Mouse (Mus musculus) kidney, adult 2 months (tissue): ENCODE measurements around the gene Hexim2.

Source experiments
- CTCF ChIP-seq: fragments of 200-500 bp; conservative IDR thresholded peaks from 2 replicates; pipeline ENCODE4 v1.5.1; 2011; ENCODE audit warnings: low read depth, mild to moderate bottlenecking, control low read depth, low read length, moderate library complexity, mixed read lengths; ENCODE audit not compliant: insufficient read depth, insufficient read length
- POLR2A ChIP-seq: fragments of 200-500 bp; IDR thresholded peaks from one replicate; pipeline ENCODE4 v1.6.1; 2011; ENCODE audit warnings: low read depth, low read length, control low read depth

DNA sequence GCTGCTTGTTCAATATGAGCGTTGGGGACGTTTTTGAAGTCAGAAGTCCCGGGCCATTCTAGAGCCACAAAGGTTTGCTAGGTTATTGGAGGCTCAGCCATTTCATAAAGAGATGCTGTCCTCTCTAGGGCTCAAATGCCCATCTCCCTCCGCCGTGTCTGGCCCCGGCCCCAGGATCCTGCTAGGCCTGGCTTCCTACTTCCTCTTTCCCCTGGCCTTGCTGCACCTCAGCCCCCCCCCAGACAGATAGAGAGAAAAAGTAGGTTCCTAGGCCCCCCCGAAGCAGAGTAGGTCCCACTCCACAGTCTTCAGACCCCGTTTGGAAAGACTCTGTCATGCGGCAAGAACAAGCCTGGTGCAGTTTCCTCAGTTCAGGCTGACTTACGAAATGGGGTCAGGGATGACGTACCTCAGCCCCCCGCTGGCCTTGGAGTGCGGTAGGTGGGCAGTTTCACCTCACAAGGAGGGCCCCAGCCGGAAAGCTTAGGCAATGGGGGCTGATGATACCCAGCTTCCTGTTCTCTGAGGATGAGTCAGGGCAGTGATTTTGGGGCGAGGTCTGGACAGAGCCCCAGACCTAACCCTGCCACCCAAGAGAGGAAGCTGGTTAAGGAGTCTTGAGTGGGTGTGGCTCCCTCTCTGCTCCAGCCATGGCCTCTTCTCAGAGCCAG lies 45.7 kb downstream of the Hexim2 start:
- TF ChIP-seq POLR2A (no peak), CTCF (no peak)
